Mouse (Mus musculus) embryonic facial prominence, embryonic 10.5 days (tissue): ENCODE data around the gene Smpd3. TPM values are rescaled to one million over a fixed set of nuclear protein-coding genes. Genes with fewer than 3 reads are reported as not detected.

Source experiments
- DNase-seq: peaks from one replicate; pipeline ENCODE4 v3.0.0-alpha.2; 2017; ENCODE audit warnings: low spot score
- H3K27ac ChIP-seq: fragments of 300-500 bp; sonication (generic); replicated peaks from 2 replicates; pipeline ENCODE4 v1.5.1; 2016; ENCODE audit warnings: mild to moderate bottlenecking
- H3K27me3 ChIP-seq: fragments of 300-500 bp; sonication (generic); replicated peaks from 2 replicates; pipeline ENCODE4 v1.6.1; 2016; ENCODE audit warnings: low read depth, mild to moderate bottlenecking; ENCODE audit not compliant: poor library complexity, severe bottlenecking
- H3K36me3 ChIP-seq: fragments of 300-500 bp; sonication (generic); replicated peaks from 2 replicates; pipeline ENCODE4 v1.6.1; 2016; ENCODE audit warnings: mild to moderate bottlenecking, moderate library complexity
- H3K4me1 ChIP-seq: fragments of 300-500 bp; sonication (generic); 2 replicates; pipeline ENCODE4 v1.6.1; 2016
- H3K4me3 ChIP-seq: fragments of 300-500 bp; sonication (generic); 2 replicates; pipeline ENCODE4 v1.5.1; 2016; ENCODE audit warnings: mild to moderate bottlenecking, moderate library complexity
- H3K9me3 ChIP-seq: fragments of 300-500 bp; sonication (generic); 2 replicates; pipeline ENCODE4 v1.6.1; 2016; ENCODE audit warnings: mild to moderate bottlenecking
- WGBS: fragments of 180-500 bp; shearing (Covaris S2); methylation state at CpG from one replicate; pipeline ENCODE4 v1.1.7; 2016; 5-methylcytosine and 5-hydroxymethylcytosine counted together
- polyA plus RNA-seq: library from polyadenylated mRNA; unstranded; fragments of >200 nt; fragmentation: Nextera tagmentation; extraction: Ambion mirVana; gene quantifications from 2 replicates; pipeline ENCODE4 v1.2.1, GENCODE M21; 2016

Smpd3 gene
- polyA plus RNA-seq, 1 experiment from 2014 or later = 4.0 TPM

GRCm38 (mm10) chr8:106237106-106237505 is 100.7 kb downstream of the Smpd3 start:
- WGBS = 96% methylated on average over 5 of the region's 5 CpGs
- Histone ChIP-seq H3K36me3 (peaks cover 93% of the 10 kb centered on the region), H3K9me3 (no peaks in the 10 kb centered on the region), H3K27ac (no peak overlapping the region), H3K27me3 (no peaks in the 10 kb centered on the region), H3K4me3 (no peak overlapping the region), H3K4me1 (no peaks in the 10 kb centered on the region)
- DNase-seq = no peak

GRCm38 (mm10) chr8:106234567-106235261 is 103.1 kb downstream of the Smpd3 start:
- H3K4me3 ChIP-seq = no peak overlapping the region
- H3K27ac ChIP-seq = no peak overlapping the region
- 92% methylated on average over 17 of the region's 17 CpGs for WGBS
- DNase-seq = no peak
- H3K4me1 ChIP-seq = no peaks in the 10 kb centered on the region
- no peaks in the 10 kb centered on the region for H3K9me3 ChIP-seq
- H3K36me3 ChIP-seq = peaks cover 94% of the 10 kb centered on the region
- H3K27me3 ChIP-seq = no peaks in the 10 kb centered on the region

GRCm38 (mm10) chr8:106232751-106233150 is 105.0 kb downstream of the Smpd3 start:
- H3K36me3 ChIP-seq = peaks cover 94% of the 10 kb centered on the region
- WGBS = 76% methylated on average over 3 of the region's 3 CpGs
- no peak for DNase-seq

DNA sequence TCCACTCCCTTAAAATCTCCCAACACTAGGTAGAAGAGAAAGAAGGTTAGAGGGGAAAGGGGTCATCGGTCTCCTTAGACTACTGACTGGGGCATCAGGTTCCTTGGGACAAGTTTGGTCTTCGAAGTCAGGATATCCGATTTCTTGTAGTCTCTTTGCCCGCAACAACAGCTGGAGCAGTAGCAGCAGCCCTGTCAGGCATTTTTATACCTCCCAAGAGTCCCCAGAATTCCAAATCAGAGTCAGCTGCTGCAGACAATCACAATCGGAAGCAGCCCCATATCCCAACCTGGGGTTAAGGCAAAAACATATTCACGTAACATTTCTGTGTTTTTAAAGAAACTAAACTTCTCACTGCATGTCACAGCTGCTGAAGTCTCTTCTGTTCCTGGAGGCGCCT is 106.3 kb downstream of the Smpd3 start:
- 83% methylated on average over 7 of the region's 7 CpGs for WGBS
- DNase-seq = no peak
- no peak overlapping the region for H3K27ac ChIP-seq
- H3K27me3 ChIP-seq = no peaks in the 10 kb centered on the region
- peaks cover 94% of the 10 kb centered on the region for H3K36me3 ChIP-seq
- no peaks in the 10 kb centered on the region for H3K4me1 ChIP-seq
- no peaks in the 10 kb centered on the region for H3K9me3 ChIP-seq
- H3K4me3 ChIP-seq = no peak overlapping the region

More at GRCm38 (mm10) chr8:106232751-106233150, 105.0 kb downstream of the Smpd3 start:
- H3K27me3 ChIP-seq = no peaks in the 10 kb centered on the region
- H3K27ac ChIP-seq = no peak overlapping the region
- H3K4me3 ChIP-seq = no peak overlapping the region
- H3K4me1 ChIP-seq = no peaks in the 10 kb centered on the region
- H3K9me3 ChIP-seq = no peaks in the 10 kb centered on the region

GRCm38 (mm10) chr8:106226589-106226988 is 111.2 kb downstream of the Smpd3 start:
- no peak overlapping the region for H3K27ac ChIP-seq
- H3K36me3 ChIP-seq = peaks cover 92% of the 10 kb centered on the region
- H3K4me1 ChIP-seq = no peaks in the 10 kb centered on the region
- 52% methylated on average over 9 of the region's 9 CpGs for WGBS
- H3K4me3 ChIP-seq = no peak overlapping the region
- H3K27me3 ChIP-seq = no peaks in the 10 kb centered on the region
- DNase-seq = peak; percentile 67
- no peaks in the 10 kb centered on the region for H3K9me3 ChIP-seq

- DNase-seq = no peak
- Histone ChIP-seq H3K36me3 (peaks cover 99% of the 10 kb centered on the region), H3K4me1 (no peaks in the 10 kb centered on the region), H3K4me3 (no peak overlapping the region), H3K27ac (no peak overlapping the region), H3K9me3 (no peaks in the 10 kb centered on the region), H3K27me3 (no peaks in the 10 kb centered on the region)
- 92% methylated on average over 3 of the region's 3 CpGs for WGBS
Measured at GRCm38 (mm10) chr8:106219620-106220019, 118.2 kb downstream of the Smpd3 start.

GRCm38 (mm10) chr8:106213959-106214358 is 123.8 kb downstream of the Smpd3 start:
- WGBS = 95% methylated on average over 3 of the region's 3 CpGs
- Histone ChIP-seq H3K9me3 (no peaks in the 10 kb centered on the region), H3K27me3 (no peaks in the 10 kb centered on the region), H3K4me1 (peaks cover 15% of the 10 kb centered on the region), H3K27ac (no peak overlapping the region), H3K36me3 (peaks cover 72% of the 10 kb centered on the region), H3K4me3 (no peak overlapping the region)
- no peak for DNase-seq

DNA sequence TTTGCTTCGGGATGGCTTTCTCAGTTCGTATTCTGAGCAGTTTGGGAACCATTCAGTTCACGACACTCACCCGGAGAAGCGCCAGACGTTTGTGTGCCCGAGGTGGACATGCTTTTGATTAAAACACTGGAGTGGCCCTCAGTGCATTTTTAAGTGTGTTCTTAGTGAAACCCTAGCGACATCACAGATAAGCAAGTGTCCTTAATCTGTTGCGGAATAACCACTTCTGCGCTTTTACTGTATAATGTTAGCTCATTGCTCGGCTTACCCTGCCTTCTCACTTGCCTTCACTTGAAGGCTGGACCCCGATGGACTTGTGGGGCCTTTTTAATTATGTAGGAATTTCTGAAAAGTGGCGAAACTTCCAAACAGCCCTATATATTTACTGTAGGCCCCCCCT is 126.4 kb downstream of the Smpd3 start:
- no peaks in the 10 kb centered on the region for H3K9me3 ChIP-seq
- H3K27me3 ChIP-seq = no peaks in the 10 kb centered on the region
- peaks cover 71% of the 10 kb centered on the region for H3K36me3 ChIP-seq
- 8% methylated on average over 13 of the region's 13 CpGs for WGBS
- peaks cover 15% of the 10 kb centered on the region for H3K4me1 ChIP-seq
- peak overlapping the region; percentile 95 for H3K4me3 ChIP-seq
- no peak for DNase-seq
- peak overlapping the region; percentile 93 for H3K27ac ChIP-seq

DNA sequence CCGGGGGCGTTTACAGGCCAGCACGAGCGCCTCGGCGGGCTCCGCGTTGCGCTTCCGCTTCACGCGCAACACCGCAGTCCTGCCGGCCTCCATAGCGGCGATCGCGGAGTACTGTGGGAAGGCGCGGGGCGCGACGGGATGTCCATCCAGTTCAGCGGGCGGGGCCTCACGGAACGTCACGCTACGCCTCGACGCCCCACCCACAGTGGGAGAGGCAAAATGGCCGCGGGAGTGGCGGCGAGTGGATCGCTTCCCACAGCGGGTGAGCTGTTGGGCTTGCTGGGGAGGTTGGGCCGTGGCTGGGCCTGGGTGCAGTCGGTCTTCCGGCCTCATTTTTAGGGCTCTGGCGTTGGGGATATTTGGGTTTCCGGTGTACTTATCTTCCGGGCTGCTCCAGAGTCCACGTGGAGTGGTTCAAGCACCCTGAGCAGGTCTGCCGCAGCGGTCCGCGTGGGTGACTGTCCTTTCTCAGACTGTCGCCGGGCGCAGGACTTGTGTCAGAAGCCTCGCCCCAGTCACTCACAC is 126.9 kb downstream of the Smpd3 start, which contains the start of the genes Slc7a6os and Prmt7:
Gene Slc7a6os, minus strand, starts transcription at position 115 of the 525 bp plus-strand sequence.
Gene Prmt7, plus strand, starts transcription at position 116 of the 525 bp plus-strand sequence.
- H3K27ac ChIP-seq = peak within 1 kb of the TSS; percentile 93
- peak within 1 kb of the TSS; percentile 95 for H3K4me3 ChIP-seq
- H3K9me3 ChIP-seq = no peaks in the 10 kb centered on the region
- DNase-seq = peak; percentile 95
- H3K36me3 ChIP-seq = peaks cover 69% of the 10 kb centered on the region
- H3K27me3 ChIP-seq = no peaks in the 10 kb centered on the region
- peaks cover 15% of the 10 kb centered on the region for H3K4me1 ChIP-seq
- WGBS = under 1% methylated on average over 52 of the region's 52 CpGs

GRCm38 (mm10) chr8:106210035-106210731 is 127.6 kb downstream of the Smpd3 start:
- no peaks in the 10 kb centered on the region for H3K27me3 ChIP-seq
- H3K4me3 ChIP-seq = peak overlapping the region; percentile 95
- no peaks in the 10 kb centered on the region for H3K9me3 ChIP-seq
- peaks cover 69% of the 10 kb centered on the region for H3K36me3 ChIP-seq
- peak overlapping the region; percentile 93 for H3K27ac ChIP-seq
- 1% methylated on average over 35 of the region's 35 CpGs for WGBS
- peaks cover 15% of the 10 kb centered on the region for H3K4me1 ChIP-seq
- no peak for DNase-seq
